Mouse (Mus musculus) midbrain, embryonic 14.5 days (tissue): ENCODE data around the gene Zpbp2. TPM values are rescaled to one million over a fixed set of nuclear protein-coding genes. Genes with fewer than 3 reads are reported as not detected.
"Not testable (repeated sequence)": the region's sequence is repeated elsewhere in the genome, so short reads cannot be mapped to it uniquely, and the experiment has no call there.

Experiments used
- ATAC-seq: fragments of 200-750 bp; cut with Nextera tagmentation; 2 replicates; pipeline ENCODE4 v1.8.0; 2017; ENCODE audit warnings: moderate number of reproducible peaks, moderate library complexity; ENCODE audit not compliant: low FRiP score, low TSS enrichment
- DNase-seq: peaks from one replicate; pipeline ENCODE4 v3.0.0-alpha.2; 2015
- H3K27ac ChIP-seq: fragments of 300-500 bp; sonication (generic); replicated peaks from 2 replicates; pipeline ENCODE4 v1.5.1; 2014; ENCODE audit warnings: mild to moderate bottlenecking, low read depth, low read length, moderate library complexity
- H3K27me3 ChIP-seq: fragments of 300-500 bp; sonication (generic); 2 replicates; pipeline ENCODE4 v1.6.1; 2014; ENCODE audit warnings: low read length, control low read depth, mixed read lengths; ENCODE audit not compliant: control insufficient read depth, insufficient read depth
- H3K36me3 ChIP-seq: fragments of 300-500 bp; sonication (generic); 2 replicates; pipeline ENCODE4 v1.6.1; 2014; ENCODE audit warnings: low read length, control low read depth; ENCODE audit not compliant: control insufficient read depth, insufficient read depth
- H3K4me1 ChIP-seq: fragments of 300-500 bp; sonication (generic); 2 replicates; pipeline ENCODE4 v1.6.1; 2014; ENCODE audit warnings: mild to moderate bottlenecking, antibody characterized with exemption, low read length, control low read depth; ENCODE audit not compliant: control insufficient read depth, insufficient read depth
- H3K4me2 ChIP-seq: fragments of 300-500 bp; sonication (generic); 2 replicates; pipeline ENCODE4 v1.6.1; 2014; ENCODE audit warnings: mild to moderate bottlenecking, low read length, moderate library complexity
- H3K4me3 ChIP-seq: fragments of 300-500 bp; sonication (generic); replicated peaks from 2 replicates; pipeline ENCODE4 v1.5.1; 2014; ENCODE audit warnings: low read depth, low read length
- H3K9ac ChIP-seq: fragments of 300-500 bp; sonication (generic); replicated peaks from 2 replicates; pipeline ENCODE4 v1.6.1; 2014; ENCODE audit warnings: mild to moderate bottlenecking, low read length, moderate library complexity
- H3K9me3 ChIP-seq: fragments of 300-500 bp; sonication (generic); 2 replicates; pipeline ENCODE4 v1.6.1; 2016; ENCODE audit warnings: low read length, control low read depth, mixed read lengths; ENCODE audit not compliant: control insufficient read depth
- WGBS: fragments of 180-500 bp; shearing (Covaris S2); extraction: QIAGEN DNeasy Blood & Tissue Kit; methylation state at CpG from one replicate; pipeline ENCODE4 v1.1.7; 2014; 5-methylcytosine and 5-hydroxymethylcytosine counted together
- polyA plus RNA-seq: library from polyadenylated mRNA; unstranded; fragments of >200 nt; fragmentation: Nextera tagmentation; extraction: Ambion mirVana; gene quantifications from 2 replicates; pipeline ENCODE4 v1.2.1, GENCODE M21; 2014

Gene Zpbp2
- polyA plus RNA-seq, 1 experiment from 2014 or later, result not detected

DNA sequence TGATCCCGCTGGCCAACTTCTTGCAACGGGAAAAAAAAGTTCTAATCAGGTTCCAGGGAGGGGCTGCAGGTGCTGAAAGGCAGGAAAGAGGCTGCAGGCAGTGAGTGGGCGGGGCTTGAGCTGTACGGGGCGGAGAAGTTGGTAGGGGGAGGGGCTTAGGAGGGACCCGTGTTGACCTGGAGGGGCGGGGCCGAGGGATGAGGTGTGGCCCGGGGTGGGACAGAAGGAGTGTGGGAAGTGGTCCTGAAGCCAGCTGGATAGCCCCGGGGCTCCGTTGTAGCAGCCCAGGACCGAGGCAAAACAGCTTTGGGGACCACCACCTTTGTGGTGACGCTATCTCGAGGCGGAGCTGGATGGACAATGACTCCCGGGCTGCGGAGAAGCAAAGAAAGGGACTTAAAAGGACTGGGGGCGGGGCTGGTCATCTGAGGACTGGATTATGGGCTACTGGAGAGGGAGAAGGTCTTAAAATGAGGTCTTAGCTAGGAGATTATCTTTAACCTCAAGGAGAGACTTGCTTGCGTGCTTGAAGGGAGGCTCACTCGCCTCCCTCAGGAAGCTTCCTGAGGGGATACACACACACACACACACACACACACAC is 51.3 kb downstream of the Zpbp2 start:
- H3K4me1 ChIP-seq, result peaks cover 4% of the 10 kb centered on the region; the same call in 1 of the 2 replicates
- H3K4me2 ChIP-seq, result peak overlapping the region; percentile 52
- ATAC-seq (no peak), DNase-seq (peak; percentile 25)
- no peaks in the 10 kb centered on the region for H3K9me3 ChIP-seq
- peak overlapping the region; percentile 29; the same call in 1 of the 2 replicates for H3K9ac ChIP-seq
- H3K4me3 ChIP-seq, result peak overlapping the region; percentile 19
- H3K27ac ChIP-seq, result no peak overlapping the region
- under 1% methylated on average over 20 of the region's 20 CpGs for WGBS
- H3K36me3 ChIP-seq, result no peaks in the 10 kb centered on the region
- peaks cover 4% of the 10 kb centered on the region; the same call in 1 of the 2 replicates for H3K27me3 ChIP-seq

GRCm38 (mm10) chr11:98603953-98604352 is 53.1 kb downstream of the Zpbp2 start:
- Histone ChIP-seq H3K27me3 (peaks cover 4% of the 10 kb centered on the region; the same call in 1 of the 2 replicates), H3K4me2 (no peak overlapping the region), H3K9me3 (no peaks in the 10 kb centered on the region), H3K4me3 (no peak overlapping the region), H3K36me3 (no peaks in the 10 kb centered on the region), H3K27ac (no peak overlapping the region), H3K9ac (no peak overlapping the region), H3K4me1 (peaks cover 4% of the 10 kb centered on the region; the same call in 1 of the 2 replicates)
- WGBS, result 87% methylated on average over 2 of the region's 2 CpGs
- no peak for DNase-seq
- ATAC-seq, result no peak

- WGBS, result 72% methylated on average over 6 of the region's 6 CpGs
- not testable (repeated sequence) for H3K27me3 ChIP-seq, H3K9ac ChIP-seq, H3K4me3 ChIP-seq, ATAC-seq, H3K9me3 ChIP-seq, H3K27ac ChIP-seq, H3K36me3 ChIP-seq, H3K4me1 ChIP-seq, H3K4me2 ChIP-seq, DNase-seq
Observed at GRCm38 (mm10) chr11:98604911-98605310, 54.0 kb downstream of the Zpbp2 start.

DNA sequence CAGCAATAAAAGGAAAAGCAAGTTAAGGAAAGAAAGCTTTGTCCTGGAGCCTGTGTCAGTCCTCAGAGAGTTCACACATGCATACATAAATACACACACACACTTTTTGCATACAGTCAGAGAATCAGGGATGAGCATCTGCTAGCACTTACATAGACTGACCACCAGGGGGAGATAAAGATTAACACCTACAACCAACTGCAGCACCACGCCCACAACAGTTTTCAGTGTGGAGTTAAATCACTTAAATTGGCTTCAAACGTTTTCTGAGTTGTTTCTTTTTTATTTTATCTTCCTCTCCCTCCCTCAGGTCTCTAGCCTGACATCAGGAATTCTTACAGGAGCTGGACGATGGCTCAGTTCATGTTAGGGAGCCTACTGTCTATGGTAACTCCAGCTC is 55.9 kb downstream of the Zpbp2 start:
- H3K27ac ChIP-seq, result no peak overlapping the region
- H3K27me3 ChIP-seq, result no peaks in the 10 kb centered on the region
- H3K9ac ChIP-seq, result no peak overlapping the region
- H3K4me1 ChIP-seq, result peaks cover 4% of the 10 kb centered on the region; the same call in 1 of the 2 replicates
- no peak for ATAC-seq
- H3K4me3 ChIP-seq, result no peak overlapping the region
- H3K4me2 ChIP-seq, result no peak overlapping the region
- H3K9me3 ChIP-seq, result no peaks in the 10 kb centered on the region
- 6% methylated on average over 3 of the region's 3 CpGs for WGBS
- H3K36me3 ChIP-seq, result no peaks in the 10 kb centered on the region
- peak; percentile 85 for DNase-seq

Other genes with a start within 250 kb of the Zpbp2 start
- gene Neurod2, start 221.4 kb upstream of the Zpbp2 start, polyA plus RNA-seq, result 10.9 and 12.7 TPM in 2 replicates
- 0.95 and 1.2 TPM in 2 replicates for gene Ppp1r1b, start 202.7 kb upstream of the Zpbp2 start, polyA plus RNA-seq
- 34.5 and 36.0 TPM in 2 replicates for gene Stard3, start 192.7 kb upstream of the Zpbp2 start, polyA plus RNA-seq
- gene Tcap, start 167.3 kb upstream of the Zpbp2 start, polyA plus RNA-seq, result 0.31 TPM in 1 of 2 replicates, not detected in the other
- 0.62 and 1.1 TPM in 2 replicates for gene Pnmt, start 164.6 kb upstream of the Zpbp2 start, polyA plus RNA-seq
- gene Pgap3, start 150.6 kb upstream of the Zpbp2 start, polyA plus RNA-seq, result 6.4 and 6.9 TPM in 2 replicates
- gene Erbb2, start 138.6 kb upstream of the Zpbp2 start, polyA plus RNA-seq, result 6.0 and 7.6 TPM in 2 replicates
- gene Mien1, start 112.1 kb upstream of the Zpbp2 start, polyA plus RNA-seq, result 225 and 280 TPM in 2 replicates
- gene Grb7, start 104.7 kb upstream of the Zpbp2 start, polyA plus RNA-seq, result 0.58 and 0.67 TPM in 2 replicates
- gene Ikzf3, start 5.1 kb upstream of the Zpbp2 start, polyA plus RNA-seq, result 0.05 TPM in 1 of 2 replicates, not detected in the other
- gene Ormdl3, start 36.3 kb downstream of the Zpbp2 start, polyA plus RNA-seq, result 17.1 and 53.4 TPM in 2 replicates
- not detected in 2 replicates for gene Lrrc3c, start 47.2 kb downstream of the Zpbp2 start, polyA plus RNA-seq
- 0.71 and 1.4 TPM in 2 replicates for gene Gm12355, start 74.6 kb downstream of the Zpbp2 start, polyA plus RNA-seq
- not detected in 2 replicates for gene Gsdma3, start 75.3 kb downstream of the Zpbp2 start, polyA plus RNA-seq
- not detected in 2 replicates for gene Gsdma2, start 95.7 kb downstream of the Zpbp2 start, polyA plus RNA-seq
- gene Gsdma, start 113.3 kb downstream of the Zpbp2 start, polyA plus RNA-seq, result not detected in 2 replicates
- 135 and 164 TPM in 2 replicates for gene Psmd3, start 131.5 kb downstream of the Zpbp2 start, polyA plus RNA-seq
- not detected in 2 replicates for gene Csf3, start 150.2 kb downstream of the Zpbp2 start, polyA plus RNA-seq
- 65.7 and 81.1 TPM in 2 replicates for gene Med24, start 178.3 kb downstream of the Zpbp2 start, polyA plus RNA-seq
- 175 and 194 TPM in 2 replicates for gene Thra, start 189.5 kb downstream of the Zpbp2 start, polyA plus RNA-seq
- 3.0 TPM in 2 replicates for gene Nr1d1, start 224.2 kb downstream of the Zpbp2 start, polyA plus RNA-seq
- 25.0 and 35.9 TPM in 2 replicates for gene Msl1, start 244.4 kb downstream of the Zpbp2 start, polyA plus RNA-seq